Mouse (Mus musculus) stomach, embryonic 14.5 days (tissue): ENCODE data around the gene Prx. TPM values are rescaled to one million over a fixed set of nuclear protein-coding genes. Genes with fewer than 3 reads are reported as not detected.

Experiments
- ATAC-seq: fragments of 200-750 bp; cut with Nextera tagmentation; 2 replicates; pipeline ENCODE4 v1.8.0; 2017; ENCODE audit warnings: low read depth, moderate TSS enrichment; ENCODE audit not compliant: insufficient number of reproducible peaks, insufficient read depth, low FRiP score
- H3K27ac ChIP-seq: fragments of 300-500 bp; sonication (generic); 2 replicates; pipeline ENCODE4 v1.5.1; 2014; ENCODE audit warnings: mild to moderate bottlenecking, low read length, moderate library complexity, mixed read lengths
- H3K27me3 ChIP-seq: fragments of 300-500 bp; sonication (generic); 2 replicates; pipeline ENCODE4 v1.6.1; 2014; ENCODE audit warnings: low read length, control low read depth, mixed read lengths; ENCODE audit not compliant: control insufficient read depth, insufficient read depth
- H3K36me3 ChIP-seq: fragments of 300-500 bp; sonication (generic); 2 replicates; pipeline ENCODE4 v1.6.1; 2014; ENCODE audit warnings: mild to moderate bottlenecking, control low read depth, low read length, moderate library complexity, mixed read lengths; ENCODE audit not compliant: control insufficient read depth, insufficient read depth
- H3K4me1 ChIP-seq: fragments of 300-500 bp; sonication (generic); 2 replicates; pipeline ENCODE4 v1.6.1; 2014; ENCODE audit warnings: low read length, control low read depth, mixed read lengths; ENCODE audit not compliant: control insufficient read depth, insufficient read depth
- H3K4me2 ChIP-seq: fragments of 300-500 bp; sonication (generic); replicated peaks from 2 replicates; pipeline ENCODE4 v1.6.1; 2014; ENCODE audit warnings: low read depth, low read length, control low read depth
- H3K4me3 ChIP-seq: fragments of 300-500 bp; sonication (generic); 2 replicates; pipeline ENCODE4 v1.5.1; 2014; ENCODE audit warnings: low read depth, low read length, control low read depth
- H3K9ac ChIP-seq: fragments of 300-500 bp; sonication (generic); replicated peaks from 2 replicates; pipeline ENCODE4 v1.6.1; 2014; ENCODE audit warnings: low read depth, mild to moderate bottlenecking, control low read depth, low read length, moderate library complexity, mixed read lengths
- H3K9me3 ChIP-seq: fragments of 300-500 bp; sonication (generic); 2 replicates; pipeline ENCODE4 v1.6.1; 2016; ENCODE audit warnings: low read depth, low read length, control low read depth; ENCODE audit not compliant: control insufficient read depth
- WGBS: fragments of 180-500 bp; shearing (Covaris S2); extraction: QIAGEN DNeasy Blood & Tissue Kit; methylation state at CpG from one replicate; pipeline ENCODE4 v1.1.7; 2014; 5-methylcytosine and 5-hydroxymethylcytosine counted together
- polyA plus RNA-seq: library from polyadenylated mRNA; unstranded; fragments of >200 nt; fragmentation: Nextera tagmentation; extraction: Ambion mirVana; gene quantifications from 2 replicates; pipeline ENCODE4 v1.2.1, GENCODE M21; 2014

Prx gene
- polyA plus RNA-seq, 1 experiment from 2014 or later = 1.4 TPM

DNA sequence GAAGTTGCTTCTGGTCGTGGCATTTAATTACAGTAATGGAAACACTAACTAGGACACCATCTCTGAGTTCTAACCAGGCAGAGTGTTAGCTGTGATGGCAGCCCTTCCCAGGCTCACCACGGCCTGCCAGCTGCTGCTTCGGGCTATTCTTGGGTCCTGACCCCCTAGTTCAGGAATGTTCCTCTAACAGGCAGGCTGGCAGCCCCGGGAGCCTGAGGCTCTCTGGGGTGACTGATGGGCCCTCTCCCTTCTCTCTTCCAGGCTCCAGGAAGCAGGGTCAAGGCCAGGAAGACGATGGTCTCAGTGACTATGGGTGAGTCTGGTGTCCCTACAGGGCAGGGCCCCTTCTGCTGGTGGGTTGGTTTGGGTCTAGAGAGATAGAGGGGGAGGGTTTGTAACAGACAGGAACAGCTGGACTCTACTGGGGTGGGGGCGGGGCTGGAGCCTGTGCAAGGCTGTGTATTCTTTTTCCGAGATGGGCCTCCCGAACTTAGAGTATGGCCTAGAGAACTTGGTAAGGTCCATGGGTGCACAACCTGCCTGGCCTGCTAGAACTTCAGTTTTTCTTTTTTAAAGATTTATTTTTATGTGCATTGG, 61.3 kb downstream of the Prx start:
- Histone ChIP-seq H3K9ac (no peak overlapping the region), H3K27ac (no peak overlapping the region)
- no peak for ATAC-seq

DNA sequence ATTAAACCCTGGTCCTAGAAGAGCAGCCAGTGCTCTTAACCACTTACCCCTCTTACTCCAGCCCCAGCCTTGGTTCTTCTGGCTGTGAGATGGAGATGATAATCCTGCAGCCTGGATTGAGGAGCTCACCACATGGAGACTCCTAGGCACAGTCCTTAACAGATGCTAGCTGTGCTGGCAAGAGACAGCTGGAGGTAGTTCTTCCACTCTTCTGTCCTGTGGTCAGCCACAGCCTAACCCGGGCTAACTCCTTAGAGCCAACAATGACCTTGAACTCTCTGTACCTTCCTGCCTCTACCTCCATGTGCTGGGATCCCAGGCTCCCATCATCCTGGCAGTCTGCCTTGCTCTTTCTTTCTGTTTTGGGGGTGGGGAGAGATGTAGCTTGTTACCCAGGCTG, 61.9 kb downstream of the Prx start:
- WGBS = 83% methylated on average over 1 of the region's 1 CpGs
- Histone ChIP-seq H3K9me3 (no peaks in the 10 kb centered on the region), H3K27me3 (no peaks in the 10 kb centered on the region), H3K27ac (no peak overlapping the region), H3K4me1 (no peaks in the 10 kb centered on the region), H3K9ac (no peak overlapping the region), H3K36me3 (peaks cover 38% of the 10 kb centered on the region), H3K4me3 (no peak overlapping the region), H3K4me2 (no peak overlapping the region)
- no peak for ATAC-seq

More for the DNA sequence above, 61.3 kb downstream of the Prx start:
- Histone ChIP-seq H3K4me2 (no peak overlapping the region), H3K9me3 (no peaks in the 10 kb centered on the region), H3K36me3 (peaks cover 37% of the 10 kb centered on the region), H3K4me1 (no peaks in the 10 kb centered on the region), H3K4me3 (no peak overlapping the region), H3K27me3 (no peaks in the 10 kb centered on the region)
- 57% methylated on average over 8 of the region's 8 CpGs for WGBS

Other genes with a start within 250 kb of the Prx start
- 15.0 and 16.5 TPM in 2 replicates for gene Numbl, start 240.9 kb upstream of the Prx start, polyA plus RNA-seq
- 178 and 189 TPM in 2 replicates for gene Ltbp4, start 161.6 kb upstream of the Prx start, polyA plus RNA-seq
- gene Shkbp1, start 143.3 kb upstream of the Prx start, polyA plus RNA-seq = 41.5 and 41.6 TPM in 2 replicates
- gene Gm20479, start 141.9 kb upstream of the Prx start, polyA plus RNA-seq = 0.53 and 1.9 TPM in 2 replicates
- 0.64 and 1.00 TPM in 2 replicates for gene Sptbn4, start 51.6 kb upstream of the Prx start, polyA plus RNA-seq
- 67.3 and 78.3 TPM in 2 replicates for gene Blvrb, start 51.3 kb upstream of the Prx start, polyA plus RNA-seq
- gene Sertad3, start 25.6 kb upstream of the Prx start, polyA plus RNA-seq = 29.5 and 32.9 TPM in 2 replicates
- gene Sertad1, start 12.4 kb upstream of the Prx start, polyA plus RNA-seq = 33.6 and 35.5 TPM in 2 replicates
- gene Hipk4, start 23.9 kb downstream of the Prx start, polyA plus RNA-seq = 1.0 and 1.3 TPM in 2 replicates
- gene Pld3, start 53.9 kb downstream of the Prx start, polyA plus RNA-seq = 75.6 and 78.7 TPM in 2 replicates
- gene 2310022A10Rik, start 53.9 kb downstream of the Prx start, polyA plus RNA-seq = 17.6 and 18.4 TPM in 2 replicates
- 88.8 and 91.5 TPM in 2 replicates for gene Akt2, start 92.2 kb downstream of the Prx start, polyA plus RNA-seq
- 2.6 and 3.7 TPM in 2 replicates for gene Ttc9b, start 154.6 kb downstream of the Prx start, polyA plus RNA-seq
- 4.5 and 9.2 TPM in 2 replicates for gene Map3k10, start 175.3 kb downstream of the Prx start, polyA plus RNA-seq
- 2.9 and 3.3 TPM in 2 replicates for gene Zfp607b, start 190.0 kb downstream of the Prx start, polyA plus RNA-seq
- gene Zfp60, start 232.1 kb downstream of the Prx start, polyA plus RNA-seq = 36.9 and 37.2 TPM in 2 replicates